Mouse (Mus musculus): ENCODE measurements around the gene Fbxw21. TPM values are rescaled to one million over a fixed set of nuclear protein-coding genes. Genes with fewer than 3 reads are reported as not detected.

Fbxw21 gene
- polyA plus RNA-seq, 1 experiment: not detected

DNA sequence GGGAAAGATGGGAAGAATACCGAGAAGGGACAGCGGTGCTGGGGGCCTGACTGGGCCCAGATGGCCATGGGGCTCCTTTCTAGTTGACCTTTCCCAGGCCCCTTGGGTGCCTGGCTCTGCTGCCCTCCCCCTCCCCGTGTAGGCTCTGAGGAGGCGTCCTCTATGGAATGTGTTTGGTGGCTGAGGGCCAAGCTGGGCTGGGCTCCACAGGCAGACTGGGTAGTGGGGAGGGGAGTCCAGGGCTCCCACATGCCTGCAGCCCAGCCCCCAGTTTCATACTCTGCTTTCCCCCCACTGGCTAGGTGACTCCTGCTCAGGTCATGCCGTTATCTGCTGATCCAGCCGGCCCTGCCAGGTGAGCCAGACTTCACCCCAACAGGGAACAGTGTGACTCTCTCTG lies 62.9 kb downstream of the Fbxw21 start:
- peaks cover 7% of the 10 kb centered on the region for H3K79me2 ChIP-seq (ENCODE audit: control insufficient read depth, insufficient read depth)
- no peak overlapping the region for H3K4me3 ChIP-seq (ENCODE audit: insufficient read depth, poor library complexity, severe bottlenecking)
- no peaks in the 10 kb centered on the region for H3K79me3 ChIP-seq (ENCODE audit: low read depth)
- H3ac ChIP-seq (ENCODE audit: control insufficient read depth, insufficient read length, low read depth): no peak overlapping the region
- H3K36me3 ChIP-seq (ENCODE audit: control insufficient read depth, insufficient read depth): no peaks in the 10 kb centered on the region
- TF ChIP-seq USF1 (IDR thresholded peaks at IDR 0.05; ENCODE audit: low read depth) (no peak), CTCF (IDR thresholded peaks at IDR 0.05; ENCODE audit: control insufficient read depth, insufficient read depth, insufficient read length) (no peak), CEBPB (IDR thresholded peaks at IDR 0.05; ENCODE audit: low read depth) (no peak), MYOD1 (IDR thresholded peaks at IDR 0.05; ENCODE audit: control insufficient read depth, insufficient read length, low read depth) (no peak), MYOG (IDR thresholded peaks at IDR 0.05; ENCODE audit: control insufficient read depth, extremely low read depth, insufficient read length) (no peak), FOSL1 (IDR thresholded peaks at IDR 0.05; ENCODE audit: insufficient read depth, low read length, poor library complexity, severe bottlenecking) (no peak), MAX (IDR thresholded peaks at IDR 0.05) (no peak)
- H3K27me3 ChIP-seq (ENCODE audit: control insufficient read depth, insufficient read depth, insufficient read length): no peaks in the 10 kb centered on the region

DNA sequence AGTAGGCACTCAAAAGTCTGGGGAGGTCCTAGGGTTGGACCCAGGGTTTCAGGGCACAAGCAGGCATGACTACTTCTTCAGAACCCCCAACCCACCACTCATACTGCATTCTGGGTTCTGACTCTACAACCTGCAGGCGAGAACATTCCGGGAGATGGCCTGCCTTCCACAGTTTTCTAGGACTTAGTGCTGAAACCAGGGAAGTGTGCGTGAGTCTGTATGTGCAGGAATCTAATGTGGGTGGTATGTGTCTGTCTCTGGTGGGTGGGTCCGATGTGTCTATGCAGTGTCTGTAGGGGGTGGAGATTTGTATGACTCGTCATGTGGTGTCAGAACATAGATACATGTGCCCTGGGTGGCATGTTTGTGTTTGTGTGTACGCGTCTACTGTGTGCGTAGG lies 63.5 kb downstream of the Fbxw21 start:
- Histone ChIP-seq H3K79me3 (ENCODE audit: low read depth) (no peaks in the 10 kb centered on the region), H3K4me3 (ENCODE audit: insufficient read depth, poor library complexity, severe bottlenecking) (no peak overlapping the region), H3ac (ENCODE audit: control insufficient read depth, insufficient read length, low read depth) (no peak overlapping the region), H3K79me2 (ENCODE audit: control insufficient read depth, insufficient read depth) (peaks cover 7% of the 10 kb centered on the region), H3K36me3 (ENCODE audit: control insufficient read depth, insufficient read depth) (no peaks in the 10 kb centered on the region), H3K27me3 (ENCODE audit: control insufficient read depth, insufficient read depth, insufficient read length) (no peaks in the 10 kb centered on the region)
- TF ChIP-seq CTCF (IDR thresholded peaks at IDR 0.05; ENCODE audit: control insufficient read depth, insufficient read depth, insufficient read length) (no peak), CEBPB (IDR thresholded peaks at IDR 0.05; ENCODE audit: low read depth) (no peak), MYOG (IDR thresholded peaks at IDR 0.05; ENCODE audit: control insufficient read depth, extremely low read depth, insufficient read length) (no peak), MYOD1 (IDR thresholded peaks at IDR 0.05; ENCODE audit: control insufficient read depth, insufficient read length, low read depth) (no peak)

DNA sequence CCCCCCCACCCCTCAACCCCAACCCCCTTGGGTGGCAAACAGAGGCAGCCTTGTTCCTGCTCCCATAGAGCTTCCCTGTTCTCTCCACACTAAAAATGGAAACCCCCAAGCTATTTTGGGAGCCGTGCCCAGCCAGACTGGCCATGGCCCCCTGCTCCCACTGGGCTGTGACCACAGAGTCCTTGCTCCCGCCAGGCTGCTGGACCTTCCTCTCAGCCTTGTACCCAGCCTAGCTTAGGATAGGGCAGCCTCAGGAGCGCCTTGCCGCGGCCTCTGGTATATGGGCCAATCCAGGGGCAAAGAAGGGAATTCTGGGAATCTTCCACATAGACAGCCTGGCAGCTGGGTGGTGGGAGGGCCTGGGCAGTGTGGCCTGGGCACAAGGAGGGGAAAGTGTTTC lies 64.0 kb downstream of the Fbxw21 start:
- Histone ChIP-seq H3ac (ENCODE audit: control insufficient read depth, insufficient read length, low read depth) (no peak overlapping the region), H3K79me3 (ENCODE audit: low read depth) (no peaks in the 10 kb centered on the region), H3K4me3 (ENCODE audit: insufficient read depth, poor library complexity, severe bottlenecking) (no peak overlapping the region), H3K79me2 (ENCODE audit: control insufficient read depth, insufficient read depth) (peaks cover 7% of the 10 kb centered on the region), H3K27me3 (ENCODE audit: control insufficient read depth, insufficient read depth, insufficient read length) (no peaks in the 10 kb centered on the region), H3K36me3 (ENCODE audit: control insufficient read depth, insufficient read depth) (no peaks in the 10 kb centered on the region)
- TF ChIP-seq MAX (IDR thresholded peaks at IDR 0.05): no peak
- TF ChIP-seq CEBPB (IDR thresholded peaks at IDR 0.05; ENCODE audit: low read depth): no peak
- TF ChIP-seq USF1 (IDR thresholded peaks at IDR 0.05; ENCODE audit: low read depth): no peak
- no peak for TF ChIP-seq FOSL1 (IDR thresholded peaks at IDR 0.05; ENCODE audit: insufficient read depth, low read length, poor library complexity, severe bottlenecking)
- TF ChIP-seq MYOG (IDR thresholded peaks at IDR 0.05; ENCODE audit: control insufficient read depth, extremely low read depth, insufficient read length): no peak
- no peak for TF ChIP-seq MYOD1 (IDR thresholded peaks at IDR 0.05; ENCODE audit: control insufficient read depth, insufficient read length, low read depth)
- TF ChIP-seq CTCF (IDR thresholded peaks at IDR 0.05; ENCODE audit: control insufficient read depth, insufficient read depth, insufficient read length): no peak

DNA sequence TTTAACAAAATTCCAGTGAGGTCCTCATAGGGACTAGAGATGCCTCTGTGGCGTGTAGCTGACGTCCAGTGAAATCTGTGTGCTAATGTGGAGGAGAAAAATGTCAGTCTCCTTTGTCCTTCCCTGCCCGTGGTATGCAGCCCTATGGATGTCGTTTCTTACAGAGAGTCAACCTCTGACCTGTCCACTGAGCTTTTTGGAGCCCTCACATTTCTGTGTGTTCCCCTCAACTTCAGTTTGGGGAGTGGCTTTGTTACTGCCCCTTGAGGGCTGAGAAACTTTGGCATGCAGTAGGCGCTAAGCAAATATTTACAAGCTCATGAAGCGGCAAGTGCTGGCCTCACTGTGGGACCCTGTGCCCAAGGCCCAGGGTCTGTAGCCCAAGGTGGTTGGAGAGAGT lies 64.5 kb downstream of the Fbxw21 start:
- H3K27me3 ChIP-seq (ENCODE audit: control insufficient read depth, insufficient read depth, insufficient read length): no peaks in the 10 kb centered on the region
- no peaks in the 10 kb centered on the region for H3K79me3 ChIP-seq (ENCODE audit: low read depth)
- H3K4me3 ChIP-seq (ENCODE audit: insufficient read depth, poor library complexity, severe bottlenecking): no peak overlapping the region
- no peaks in the 10 kb centered on the region for H3K36me3 ChIP-seq (ENCODE audit: control insufficient read depth, insufficient read depth)
- TF ChIP-seq MYOG (IDR thresholded peaks at IDR 0.05; ENCODE audit: control insufficient read depth, extremely low read depth, insufficient read length) (no peak), CTCF (IDR thresholded peaks at IDR 0.05; ENCODE audit: control insufficient read depth, insufficient read depth, insufficient read length) (no peak), MYOD1 (IDR thresholded peaks at IDR 0.05; ENCODE audit: control insufficient read depth, insufficient read length, low read depth) (no peak), USF1 (IDR thresholded peaks at IDR 0.05; ENCODE audit: low read depth) (no peak), FOSL1 (IDR thresholded peaks at IDR 0.05; ENCODE audit: insufficient read depth, low read length, poor library complexity, severe bottlenecking) (no peak)
- no peak overlapping the region for H3ac ChIP-seq (ENCODE audit: control insufficient read depth, insufficient read length, low read depth)
- peaks cover 7% of the 10 kb centered on the region for H3K79me2 ChIP-seq (ENCODE audit: control insufficient read depth, insufficient read depth)

DNA sequence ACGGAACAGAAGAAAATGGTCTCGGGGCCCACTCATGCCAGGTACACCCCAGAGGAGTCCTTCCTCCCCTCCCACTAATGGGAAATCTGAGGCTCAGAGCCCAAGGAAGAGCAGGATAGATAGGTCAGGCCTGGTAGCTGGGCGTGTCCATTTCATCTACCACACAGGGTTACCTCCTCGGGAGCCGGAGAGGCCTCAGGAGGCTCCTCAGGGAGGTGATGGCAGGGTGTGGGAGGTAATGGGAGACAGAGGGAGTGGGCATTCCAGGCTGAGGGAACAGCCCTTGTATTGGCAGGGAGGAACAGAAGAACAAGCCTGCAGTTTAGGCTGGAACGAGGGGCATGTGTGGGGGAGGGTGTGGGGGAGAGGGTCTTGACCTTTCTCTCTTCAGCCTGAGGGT lies 65.0 kb downstream of the Fbxw21 start:
- Histone ChIP-seq H3K36me3 (ENCODE audit: control insufficient read depth, insufficient read depth) (peaks cover 4% of the 10 kb centered on the region), H3K27me3 (ENCODE audit: control insufficient read depth, insufficient read depth, insufficient read length) (no peaks in the 10 kb centered on the region), H3K4me3 (ENCODE audit: insufficient read depth, poor library complexity, severe bottlenecking) (no peak overlapping the region), H3ac (ENCODE audit: control insufficient read depth, insufficient read length, low read depth) (no peak overlapping the region), H3K79me2 (ENCODE audit: control insufficient read depth, insufficient read depth) (peaks cover 7% of the 10 kb centered on the region), H3K79me3 (ENCODE audit: low read depth) (no peaks in the 10 kb centered on the region)
- no peak for TF ChIP-seq FOSL1 (IDR thresholded peaks at IDR 0.05; ENCODE audit: insufficient read depth, low read length, poor library complexity, severe bottlenecking)
- TF ChIP-seq MYOD1 (IDR thresholded peaks at IDR 0.05; ENCODE audit: control insufficient read depth, insufficient read length, low read depth): no peak

DNA sequence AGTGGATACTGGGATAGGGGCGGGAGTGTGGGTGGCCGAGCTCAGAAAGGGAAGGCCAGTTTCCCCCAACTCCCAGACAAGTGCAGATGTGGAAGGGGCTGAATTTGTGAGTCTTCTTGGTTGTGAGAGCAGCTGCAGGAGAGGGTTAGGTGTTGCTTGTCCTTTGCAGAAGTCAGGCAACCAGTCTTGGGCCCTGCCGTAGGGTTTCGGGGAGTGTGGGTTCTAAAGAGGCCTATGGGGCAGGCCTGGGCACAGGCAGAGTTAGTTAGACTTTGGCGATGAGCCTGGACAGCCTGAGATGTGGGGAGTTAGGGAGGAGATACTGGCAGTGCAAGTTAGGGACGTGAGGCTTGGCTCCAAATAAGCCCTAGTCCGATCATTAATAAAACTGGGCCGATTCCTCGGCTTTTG lies 65.6 kb downstream of the Fbxw21 start:
- TF ChIP-seq MAX (IDR thresholded peaks at IDR 0.05) (no peak), FOSL1 (IDR thresholded peaks at IDR 0.05; ENCODE audit: insufficient read depth, low read length, poor library complexity, severe bottlenecking) (no peak), USF1 (IDR thresholded peaks at IDR 0.05; ENCODE audit: low read depth) (no peak), MYOG (IDR thresholded peaks at IDR 0.05; ENCODE audit: control insufficient read depth, extremely low read depth, insufficient read length) (no peak)
- no peaks in the 10 kb centered on the region for H3K27me3 ChIP-seq (ENCODE audit: control insufficient read depth, insufficient read depth, insufficient read length)
- H3ac ChIP-seq (ENCODE audit: control insufficient read depth, insufficient read length, low read depth): peak overlapping the region; percentile 97
- H3K4me3 ChIP-seq (ENCODE audit: insufficient read depth, poor library complexity, severe bottlenecking): peak overlapping the region; percentile 38
- H3K79me3 ChIP-seq (ENCODE audit: low read depth): no peaks in the 10 kb centered on the region
- H3K36me3 ChIP-seq (ENCODE audit: control insufficient read depth, insufficient read depth): peaks cover 5% of the 10 kb centered on the region
- H3K79me2 ChIP-seq (ENCODE audit: control insufficient read depth, insufficient read depth): peaks cover 7% of the 10 kb centered on the region

Measured in C2C12 (cell line).